Comparison of ENCODE assay signal across 20 mouse cellular contexts in the genomic region with DNA sequence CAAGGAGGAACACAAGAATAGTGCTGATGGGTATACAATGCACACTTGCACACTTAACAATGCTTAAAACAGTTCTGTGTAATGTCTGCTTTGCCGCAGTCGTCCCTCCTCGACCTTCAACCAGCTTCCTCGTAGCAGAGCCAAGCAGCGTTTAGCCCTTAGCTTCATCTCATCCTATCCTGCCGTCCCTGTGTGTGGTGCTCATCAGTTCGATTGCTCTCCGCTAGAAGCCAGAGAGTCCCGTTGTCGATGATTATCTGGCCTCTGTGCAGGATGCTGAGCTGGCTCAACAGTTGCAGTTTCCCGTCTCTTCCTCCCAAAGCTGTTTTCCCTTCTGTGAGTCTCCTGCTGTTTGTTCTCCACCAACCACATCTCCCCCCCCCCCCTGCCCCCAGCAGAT. TPM values are rescaled to one million over a fixed set of nuclear protein-coding genes. Genes with fewer than 3 reads are reported as not detected.
DNase-seq lines count a peak whose midpoint lies in the region.
"Had no signal": no experiment of that assay in that cellular context is flagged by ENCODE, and none has a peak within 500 bp of the region (broad histone marks: within the 10 kb centered on the region; RNA-seq: fewer than 3 reads in every experiment).

No protein-coding gene starts in this region.

- no peak overlapping the region for H3K27ac ChIP-seq in midbrain, embryonic 10.5 days (replicated peaks)
- H3K27ac ChIP-seq: embryonic facial prominence, embryonic 13.5 days; embryonic facial prominence, embryonic 15.5 days; forebrain, embryonic 10.5 days; forebrain, embryonic 12.5 days had no signal

- no peaks in the 10 kb centered on the region for H3K27me3 ChIP-seq in midbrain, embryonic 10.5 days (ENCODE audit: low read depth, poor library complexity, severe bottlenecking)
- H3K27me3 ChIP-seq: embryonic facial prominence, embryonic 13.5 days; embryonic facial prominence, embryonic 15.5 days; forebrain, embryonic 12.5 days had no signal

- 62% methylated on average over 11 of the region's 11 CpGs for WGBS in midbrain, embryonic 10.5 days

- H3K4me3 ChIP-seq in midbrain, embryonic 10.5 days, result no peak overlapping the region
- H3K4me3 ChIP-seq: embryonic facial prominence, embryonic 13.5 days; embryonic facial prominence, embryonic 15.5 days; erythroblast, embryonic 14.5 days; forebrain, embryonic 10.5 days; forebrain, embryonic 12.5 days had no signal

- no peaks in the 10 kb centered on the region for H3K36me3 ChIP-seq in midbrain, embryonic 10.5 days
- H3K36me3 ChIP-seq: embryonic facial prominence, embryonic 13.5 days; embryonic facial prominence, embryonic 15.5 days; forebrain, embryonic 10.5 days; forebrain, embryonic 12.5 days; G1E had no signal

- peak; percentile 57 for DNase-seq in ES-CJ7 (ENCODE audit: low read depth, low spot score)
- peak; percentile 55 for DNase-seq in MN1 (ENCODE audit: low spot score)
- DNase-seq in ZHBTc4 (ENCODE audit: low read depth, low spot score), result peak; percentile 51
- DNase-seq in midbrain, embryonic 10.5 days (ENCODE audit: low spot score), result no peak
- no peak for DNase-seq in cerebellum, adult 11-12 months
- DNase-seq: adrenal gland, adult 8-10 months; adrenal gland, postnatal 14 days; adrenal gland, postnatal 36 days; cerebellum, adult 18-20 months; cerebellum, adult 8-10 months; cerebellum, adult 9-11 months; cerebellum, postnatal 14 days; cerebellum, postnatal 36 days; embryo, embryonic 11 days had no signal

- H3K4me1 ChIP-seq in midbrain, embryonic 10.5 days, result no peaks in the 10 kb centered on the region
- H3K4me1 ChIP-seq: embryonic facial prominence, embryonic 13.5 days; embryonic facial prominence, embryonic 15.5 days; forebrain, embryonic 10.5 days; forebrain, embryonic 12.5 days had no signal

- H3K9me3 ChIP-seq in midbrain, embryonic 10.5 days (replicated peaks), result no peaks in the 10 kb centered on the region
- H3K9me3 ChIP-seq: embryonic facial prominence, embryonic 13.5 days; embryonic facial prominence, embryonic 15.5 days; forebrain, embryonic 10.5 days; forebrain, embryonic 12.5 days; G1E had no signal

RNA-seq across cellular contexts. Expression of a gene that starts 10.4 kb away (rescaled TPM):
- 0.31 and 0.42 TPM in 2 replicates for polyA plus RNA-seq in midbrain, embryonic 10.5 days (2016; fragmentation: Nextera tagmentation; extraction: Ambion mirVana)
- polyA plus RNA-seq: G1E had no signal

RNA-seq across cellular contexts. Expression of a gene that starts 59.8 kb away (rescaled TPM):
- 122 and 132 TPM in 2 replicates for polyA plus RNA-seq in midbrain, embryonic 10.5 days (2016; fragmentation: Nextera tagmentation; extraction: Ambion mirVana)

Comparison
In these comparisons a context has a peak if more than half of its experiments do, and no peak if none do; other contexts are left out.
1. DNase-seq: peak in ES-CJ7 (single experiment), MN1 (single experiment) and ZHBTc4 (single experiment); none in midbrain, embryonic 10.5 days (single experiment) and cerebellum, adult 11-12 months (single experiment).